Mouse (Mus musculus): ENCODE data around the gene Rbfox3. TPM values are rescaled to one million over a fixed set of nuclear protein-coding genes. Genes with fewer than 3 reads are reported as not detected.

The Rbfox3 gene
- polyA plus RNA-seq, 1 experiment from 2014 or later = 1.6 TPM

- no peak overlapping the region for H3K4me3 ChIP-seq (replicated peaks)
- 0 out of 2 replicates have a peak, but pooled peaks cover 11% of the 10 kb centered on the region for H3K4me1 ChIP-seq
- peak; percentile 50 for ATAC-seq (ENCODE audit: insufficient read depth, low FRiP score, low read depth)
- 54% methylated on average over 11 of the region's 11 CpGs for WGBS
- no peaks in the 10 kb centered on the region for H3K36me3 ChIP-seq
- H3K9me3 ChIP-seq = no peaks in the 10 kb centered on the region
- no peak overlapping the region for H3K4me2 ChIP-seq
- no peak overlapping the region for H3K9ac ChIP-seq
- H3K27me3 ChIP-seq (replicated peaks) = no peaks in the 10 kb centered on the region
- H3K27ac ChIP-seq = peak overlapping the region; percentile 69
Measured at GRCm38 (mm10) chr11:118467441-118468035, 443.9 kb downstream of the Rbfox3 start.

DNA sequence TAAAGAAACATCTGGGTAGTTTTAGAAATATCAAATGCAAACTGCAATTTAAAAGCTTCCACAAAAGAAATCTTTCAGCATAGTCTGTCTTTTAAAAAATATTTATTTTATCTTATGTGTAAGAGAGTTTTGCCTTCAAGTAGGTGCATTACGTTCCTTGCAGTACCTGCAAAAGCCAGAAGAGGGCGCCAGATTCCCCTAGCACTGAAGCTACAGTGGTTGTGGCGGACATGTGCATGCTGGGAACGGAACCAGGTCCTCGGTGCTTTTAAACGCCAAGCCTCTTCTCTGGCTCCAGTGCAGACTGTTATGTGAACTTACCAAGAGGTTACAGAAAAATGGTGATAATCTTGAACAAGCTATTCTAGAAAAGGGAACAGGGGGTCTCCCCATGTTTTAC lies 451.1 kb downstream of the Rbfox3 start:
- Histone ChIP-seq H3K27ac (no peak overlapping the region), H3K9ac (no peak overlapping the region), H3K4me3 (replicated peaks) (no peak overlapping the region), H3K4me1 (0 out of 2 replicates have a peak, but pooled peaks cover 5% of the 10 kb centered on the region), H3K36me3 (no peaks in the 10 kb centered on the region), H3K27me3 (replicated peaks) (no peaks in the 10 kb centered on the region), H3K9me3 (no peaks in the 10 kb centered on the region), H3K4me2 (no peak overlapping the region)
- ATAC-seq (ENCODE audit: insufficient read depth, low FRiP score, low read depth) = no peak
- 69% methylated on average over 6 of the region's 6 CpGs for WGBS

GRCm38 (mm10) chr11:118459536-118459935 lies 451.9 kb downstream of the Rbfox3 start:
- Histone ChIP-seq H3K27ac (no peak overlapping the region), H3K4me3 (replicated peaks) (no peak overlapping the region), H3K4me1 (0 out of 2 replicates have a peak, but pooled peaks cover 5% of the 10 kb centered on the region), H3K9me3 (no peaks in the 10 kb centered on the region), H3K27me3 (replicated peaks) (no peaks in the 10 kb centered on the region), H3K4me2 (peak overlapping the region; percentile 14; the same call in 1 of the 2 replicates), H3K36me3 (no peaks in the 10 kb centered on the region), H3K9ac (no peak overlapping the region)
- no peak for ATAC-seq (ENCODE audit: insufficient read depth, low FRiP score, low read depth)
- 58% methylated on average over 4 of the region's 4 CpGs for WGBS

DNA sequence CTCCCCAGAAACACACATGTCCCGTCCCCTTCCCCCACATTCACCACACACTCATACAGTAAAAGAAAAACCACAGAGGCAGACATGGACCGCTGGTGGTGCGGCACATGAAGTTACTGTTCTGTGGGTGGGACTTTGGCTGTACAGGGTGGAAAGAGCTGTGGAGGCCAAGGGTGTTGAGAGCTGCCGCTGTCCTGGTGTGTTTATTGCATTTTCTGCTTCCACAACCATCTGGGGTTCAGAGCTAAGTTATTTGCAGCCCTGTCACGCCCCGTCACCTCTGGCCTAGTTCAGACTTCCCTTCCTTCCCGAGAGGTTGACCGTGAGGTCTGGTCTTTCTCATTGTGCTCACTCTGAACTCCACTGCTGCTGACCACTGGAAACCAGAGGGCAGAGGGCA lies 452.3 kb downstream of the Rbfox3 start:
- WGBS = 37% methylated on average over 8 of the region's 8 CpGs
- no peaks in the 10 kb centered on the region for H3K27me3 ChIP-seq (replicated peaks)
- ATAC-seq (ENCODE audit: insufficient read depth, low FRiP score, low read depth) = no peak; the same call in 1 of the 2 replicates
- peak overlapping the region; percentile 14; the same call in 1 of the 2 replicates for H3K4me2 ChIP-seq
- no peaks in the 10 kb centered on the region for H3K9me3 ChIP-seq
- H3K4me3 ChIP-seq (replicated peaks) = no peak overlapping the region
- no peak overlapping the region for H3K9ac ChIP-seq
- H3K36me3 ChIP-seq = no peaks in the 10 kb centered on the region
- 0 out of 2 replicates have a peak, but pooled peaks cover 5% of the 10 kb centered on the region for H3K4me1 ChIP-seq
- H3K27ac ChIP-seq = peak overlapping the region; percentile 31; the same call in 1 of the 2 replicates

DNA sequence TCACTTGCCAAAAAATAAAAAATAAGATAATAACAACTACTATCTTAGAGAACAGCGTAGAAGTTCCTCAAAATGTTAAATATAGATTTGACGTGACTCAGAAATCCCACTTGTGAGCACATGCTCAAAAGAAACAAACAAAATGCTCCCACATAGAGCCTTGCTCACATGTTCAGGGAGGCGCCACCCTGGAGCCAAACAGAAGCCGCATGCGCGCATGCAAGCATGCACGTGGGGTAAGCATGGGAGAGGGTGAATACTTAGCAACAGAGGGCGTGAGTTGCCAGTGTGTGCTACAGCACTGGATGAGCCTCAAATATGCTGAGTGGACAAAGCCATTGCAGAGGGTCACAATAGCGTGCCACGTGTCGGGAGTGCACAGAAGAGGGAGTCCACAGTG lies 454.5 kb downstream of the Rbfox3 start:
- no peaks in the 10 kb centered on the region for H3K36me3 ChIP-seq
- no peak overlapping the region for H3K9ac ChIP-seq
- no peak overlapping the region for H3K27ac ChIP-seq
- no peak overlapping the region for H3K4me3 ChIP-seq (replicated peaks)
- no peaks in the 10 kb centered on the region for H3K27me3 ChIP-seq (replicated peaks)
- no peak overlapping the region for H3K4me2 ChIP-seq
- H3K4me1 ChIP-seq = 0 out of 2 replicates have a peak, but pooled peaks cover 5% of the 10 kb centered on the region
- no peaks in the 10 kb centered on the region for H3K9me3 ChIP-seq
- 66% methylated on average over 11 of the region's 11 CpGs for WGBS
- no peak for ATAC-seq (ENCODE audit: insufficient read depth, low FRiP score, low read depth)

DNA sequence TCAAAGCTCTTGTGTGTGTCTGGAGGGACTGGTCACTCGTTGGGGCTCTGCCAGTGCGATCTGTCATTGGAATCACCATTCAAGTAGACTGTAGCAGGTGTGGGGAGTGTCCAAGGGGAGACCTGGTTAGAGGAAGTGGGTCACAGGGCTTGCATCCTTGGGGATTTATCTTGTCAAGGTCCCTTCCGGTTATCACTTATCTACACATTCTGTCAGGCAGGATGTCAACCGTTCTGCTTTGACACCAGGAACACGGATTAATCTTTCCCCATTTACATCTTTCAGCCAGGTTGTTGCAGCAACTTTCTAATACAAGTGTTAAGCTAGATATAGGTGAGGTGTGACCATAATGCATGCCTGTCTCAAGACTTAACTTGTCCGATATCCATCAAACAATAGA lies 455.6 kb downstream of the Rbfox3 start:
- no peak overlapping the region for H3K4me2 ChIP-seq
- 0 out of 2 replicates have a peak, but pooled peaks cover 5% of the 10 kb centered on the region for H3K4me1 ChIP-seq
- no peaks in the 10 kb centered on the region for H3K36me3 ChIP-seq
- no peak overlapping the region for H3K4me3 ChIP-seq (replicated peaks)
- H3K9ac ChIP-seq = no peak overlapping the region
- WGBS = 69% methylated on average over 6 of the region's 6 CpGs
- ATAC-seq (ENCODE audit: insufficient read depth, low FRiP score, low read depth) = no peak
- H3K27me3 ChIP-seq (replicated peaks) = no peaks in the 10 kb centered on the region
- no peak overlapping the region for H3K27ac ChIP-seq
- no peaks in the 10 kb centered on the region for H3K9me3 ChIP-seq

- Histone ChIP-seq H3K4me3 (replicated peaks) (no peak overlapping the region), H3K9ac (no peak overlapping the region), H3K4me1 (0 out of 2 replicates have a peak, but pooled peaks cover 2% of the 10 kb centered on the region), H3K4me2 (no peak overlapping the region), H3K9me3 (no peaks in the 10 kb centered on the region), H3K27me3 (replicated peaks) (no peaks in the 10 kb centered on the region), H3K27ac (no peak overlapping the region), H3K36me3 (no peaks in the 10 kb centered on the region)
- 72% methylated on average over 11 of the region's 11 CpGs for WGBS
- ATAC-seq (ENCODE audit: insufficient read depth, low FRiP score, low read depth) = no peak
Measured at GRCm38 (mm10) chr11:118453886-118454671, 457.3 kb downstream of the Rbfox3 start.

DNA sequence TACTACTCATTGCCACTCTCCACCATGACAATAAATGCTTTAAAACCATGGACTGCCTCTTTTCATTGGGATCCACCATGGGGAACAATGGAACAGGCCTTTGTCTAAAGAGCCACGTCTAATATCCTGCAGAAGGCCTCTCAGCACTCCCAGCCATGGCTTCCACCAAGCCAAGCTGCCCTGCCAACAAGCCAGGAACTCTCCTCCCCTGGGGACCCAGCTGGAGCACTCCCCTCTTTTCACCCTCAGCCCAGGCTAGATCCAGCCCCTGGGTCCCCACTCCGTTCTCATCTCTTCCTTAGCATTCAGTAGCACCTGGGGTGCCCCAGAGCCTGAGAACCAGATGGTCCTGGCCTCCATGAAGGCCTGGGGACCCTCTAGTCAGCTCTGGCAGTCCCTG lies 458.4 kb downstream of the Rbfox3 start:
- Histone ChIP-seq H3K9ac (no peak overlapping the region), H3K36me3 (no peaks in the 10 kb centered on the region), H3K27ac (no peak overlapping the region), H3K9me3 (no peaks in the 10 kb centered on the region), H3K4me1 (no peaks in the 10 kb centered on the region), H3K4me3 (replicated peaks) (no peak overlapping the region), H3K27me3 (replicated peaks) (no peaks in the 10 kb centered on the region), H3K4me2 (no peak overlapping the region)
- ATAC-seq (ENCODE audit: insufficient read depth, low FRiP score, low read depth) = no peak
- WGBS = 70% methylated on average over 2 of the region's 2 CpGs

DNA sequence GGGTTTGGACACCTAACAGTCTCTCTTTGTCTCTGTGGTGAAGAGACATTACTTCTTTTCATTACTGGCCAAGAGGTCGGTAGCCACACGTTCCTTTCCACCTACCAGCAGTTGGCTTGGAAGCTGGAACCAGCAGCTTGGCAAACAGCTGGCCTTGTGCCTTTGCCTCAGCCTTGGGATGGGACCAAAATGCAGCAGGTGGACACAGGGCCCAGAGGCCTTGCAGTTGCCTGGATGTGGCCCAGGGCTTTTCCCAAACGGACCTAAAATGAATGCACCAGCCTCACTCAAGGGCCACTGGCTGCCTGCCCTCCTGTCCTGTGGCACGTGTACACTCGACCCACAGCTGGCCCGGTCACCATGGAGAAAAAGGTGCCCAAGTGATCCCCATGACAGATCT lies 460.2 kb downstream of the Rbfox3 start:
- H3K4me3 ChIP-seq (replicated peaks) = no peak overlapping the region
- no peaks in the 10 kb centered on the region for H3K36me3 ChIP-seq
- 0 out of 2 replicates have a peak, but pooled peaks cover under 1% of the 10 kb centered on the region for H3K4me1 ChIP-seq
- WGBS = 84% methylated on average over 6 of the region's 6 CpGs
- H3K27ac ChIP-seq = no peak overlapping the region
- H3K4me2 ChIP-seq = no peak overlapping the region
- no peak overlapping the region for H3K9ac ChIP-seq
- ATAC-seq (ENCODE audit: insufficient read depth, low FRiP score, low read depth) = no peak
- no peaks in the 10 kb centered on the region for H3K27me3 ChIP-seq (replicated peaks)
- H3K9me3 ChIP-seq = no peaks in the 10 kb centered on the region

DNA sequence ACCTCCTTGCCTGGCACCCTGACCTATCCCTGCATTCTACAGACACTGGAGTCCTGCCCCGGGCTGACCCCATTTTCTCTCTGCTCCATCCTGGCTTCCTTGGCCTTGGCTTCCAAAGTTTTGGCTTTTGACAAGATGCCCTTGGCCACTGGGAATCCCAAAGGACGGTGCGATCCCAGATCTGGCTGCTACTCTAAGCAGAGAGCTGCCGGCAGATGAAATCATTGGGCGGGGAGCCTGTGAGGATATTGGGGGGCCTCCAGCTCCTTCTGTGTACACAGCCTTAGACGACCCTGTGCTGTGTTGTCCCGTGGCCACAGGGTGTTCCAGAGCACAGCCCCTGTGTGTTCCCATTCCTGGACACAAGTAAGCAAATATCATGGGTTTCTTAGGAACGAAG lies 463.0 kb downstream of the Rbfox3 start:
- H3K4me1 ChIP-seq = 0 out of 2 replicates have a peak, but pooled peaks cover 4% of the 10 kb centered on the region
- no peaks in the 10 kb centered on the region for H3K9me3 ChIP-seq
- H3K4me2 ChIP-seq = no peak overlapping the region
- H3K27ac ChIP-seq = no peak overlapping the region
- no peaks in the 10 kb centered on the region for H3K36me3 ChIP-seq
- no peak for ATAC-seq (ENCODE audit: insufficient read depth, low FRiP score, low read depth)
- H3K4me3 ChIP-seq (replicated peaks) = no peak overlapping the region
- H3K9ac ChIP-seq = no peak overlapping the region
- no peaks in the 10 kb centered on the region for H3K27me3 ChIP-seq (replicated peaks)
- 74% methylated on average over 8 of the region's 8 CpGs for WGBS

DNA sequence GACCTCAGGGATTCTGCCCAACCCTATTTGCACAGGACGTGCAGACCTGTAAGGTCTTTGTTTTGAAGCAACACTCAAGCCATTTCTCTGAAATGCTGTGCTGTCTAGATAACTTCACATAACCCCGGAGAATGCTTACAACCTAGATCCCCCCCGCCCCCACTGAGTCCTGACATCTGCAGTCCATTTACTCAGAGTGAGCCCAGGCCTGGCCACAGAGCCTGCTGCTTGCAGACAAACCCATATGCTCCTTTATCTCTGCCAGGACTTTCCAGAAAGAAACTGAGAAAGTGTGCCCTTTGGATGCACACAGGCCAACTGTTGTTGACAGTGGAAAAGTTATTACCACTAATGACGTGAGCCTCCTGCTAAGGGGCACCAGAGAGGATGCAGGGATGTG lies 464.1 kb downstream of the Rbfox3 start:
- no peak overlapping the region for H3K4me2 ChIP-seq
- 45% methylated on average over 4 of the region's 4 CpGs for WGBS
- H3K4me3 ChIP-seq (replicated peaks) = no peak overlapping the region
- H3K9ac ChIP-seq = no peak overlapping the region
- H3K9me3 ChIP-seq = no peaks in the 10 kb centered on the region
- no peak overlapping the region for H3K27ac ChIP-seq
- H3K27me3 ChIP-seq (replicated peaks) = no peaks in the 10 kb centered on the region
- ATAC-seq (ENCODE audit: insufficient read depth, low FRiP score, low read depth) = no peak
- no peaks in the 10 kb centered on the region for H3K36me3 ChIP-seq
- 0 out of 2 replicates have a peak, but pooled peaks cover 4% of the 10 kb centered on the region for H3K4me1 ChIP-seq

GRCm38 (mm10) chr11:118445843-118446242 lies 465.6 kb downstream of the Rbfox3 start:
- H3K9ac ChIP-seq = no peak overlapping the region
- peak; percentile 70 for ATAC-seq (ENCODE audit: insufficient read depth, low FRiP score, low read depth)
- 18% methylated on average over 3 of the region's 3 CpGs for WGBS
- H3K4me3 ChIP-seq (replicated peaks) = no peak overlapping the region
- H3K4me1 ChIP-seq = 0 out of 2 replicates have a peak, but pooled peaks cover 4% of the 10 kb centered on the region
- H3K4me2 ChIP-seq = no peak overlapping the region
- H3K27ac ChIP-seq = no peak overlapping the region
- H3K36me3 ChIP-seq = no peaks in the 10 kb centered on the region
- no peaks in the 10 kb centered on the region for H3K9me3 ChIP-seq
- no peaks in the 10 kb centered on the region for H3K27me3 ChIP-seq (replicated peaks)

Data from stomach, embryonic 15.5 days (tissue).